Mouse (Mus musculus) c-Kit-positive CD71-negative TER-119-negative erythroid progenitor cells, embryonic 14.5 days (primary cell): ENCODE data around the gene Metrnl.

Experiments
- DNase-seq: peaks from one replicate; pipeline ENCODE4 v3.0.0-alpha.2; 2013; ENCODE audit warnings: low read depth

Metrnl gene

GRCm38 (mm10) chr11:121738616-121739015 is 37.3 kb downstream of the Metrnl start:
- no peak for DNase-seq

GRCm38 (mm10) chr11:121740906-121741305 is 39.6 kb downstream of the Metrnl start:
- no peak for DNase-seq

- DNase-seq, result no peak
Observed at GRCm38 (mm10) chr11:121741433-121741832, 40.1 kb downstream of the Metrnl start.

GRCm38 (mm10) chr11:121743113-121743512 is 41.8 kb downstream of the Metrnl start:
- no peak for DNase-seq

GRCm38 (mm10) chr11:121743915-121744628 is 42.7 kb downstream of the Metrnl start:
- DNase-seq, result no peak

- DNase-seq, result no peak
Observed at GRCm38 (mm10) chr11:121746941-121747494, 45.7 kb downstream of the Metrnl start.

- DNase-seq, result no peak
Observed at GRCm38 (mm10) chr11:121748003-121748684, 46.8 kb downstream of the Metrnl start.
